Mouse (Mus musculus): ENCODE results near the gene Ptgs2. TPM values are rescaled to one million over a fixed set of nuclear protein-coding genes. Genes with fewer than 3 reads are reported as not detected.

Gene Ptgs2
- 0.06 and 0.15 TPM in 2 replicates for polyA plus RNA-seq (2016; fragmentation: Nextera tagmentation; extraction: Ambion mirVana)

GRCm38 (mm10) chr1:150099790-150100333, at the start of gene Ptgs2:
TSS of gene Ptgs2 (plus strand) at chr1:150100031.
- H3K27ac ChIP-seq, result no peak within 1 kb of the TSS
- H3K27me3 ChIP-seq (replicated peaks), result peaks cover 10% of the 10 kb centered on the region
- WGBS (ENCODE audit: insufficient replicate concordance), result 2% methylated on average over 26 of the region's 26 CpGs
- H3K36me3 ChIP-seq, result no peaks in the 10 kb centered on the region
- no peak within 1 kb of the TSS for H3K9ac ChIP-seq
- no peaks in the 10 kb centered on the region for H3K9me3 ChIP-seq (replicated peaks)
- ATAC-seq, result peak; percentile 40
- H3K4me2 ChIP-seq, result peak within 1 kb of the TSS; percentile 68
- peak within 1 kb of the TSS; percentile 41 for H3K4me3 ChIP-seq
- H3K4me1 ChIP-seq, result no peaks in the 10 kb centered on the region

GRCm38 (mm10) chr1:150050256-150050655, 49.6 kb upstream of the Ptgs2 start:
- 47% methylated on average over 1 of the region's 1 CpGs for WGBS (ENCODE audit: insufficient replicate concordance)
- Histone ChIP-seq H3K9me3 (replicated peaks) (no peaks in the 10 kb centered on the region), H3K27ac (no peak overlapping the region), H3K4me2 (no peak overlapping the region), H3K9ac (no peak overlapping the region), H3K4me1 (no peaks in the 10 kb centered on the region), H3K36me3 (no peaks in the 10 kb centered on the region), H3K27me3 (replicated peaks) (no peaks in the 10 kb centered on the region), H3K4me3 (no peak overlapping the region)
- no peak for ATAC-seq

DNA sequence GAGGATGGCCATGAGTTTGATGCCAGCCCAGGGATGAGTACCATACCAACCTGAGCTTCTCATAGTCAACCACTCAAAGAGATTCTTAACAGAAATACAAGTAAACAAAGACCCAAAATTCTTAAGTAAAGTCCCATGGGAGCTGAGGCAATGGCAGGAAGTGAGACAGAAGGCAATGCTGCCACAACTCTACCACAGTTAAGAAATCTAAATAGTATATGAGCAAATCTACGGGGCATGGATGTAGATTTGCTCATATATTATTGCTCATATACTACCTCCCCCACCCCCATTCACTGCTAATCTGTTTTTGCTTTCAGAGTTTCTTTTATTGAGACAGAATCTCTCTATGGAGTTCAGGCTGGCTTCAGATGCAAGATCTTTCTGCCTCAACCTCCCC, 34.1 kb upstream of the Ptgs2 start:
- H3K4me1 ChIP-seq, result no peaks in the 10 kb centered on the region
- H3K4me3 ChIP-seq, result no peak overlapping the region
- H3K27me3 ChIP-seq (replicated peaks), result no peaks in the 10 kb centered on the region
- 75% methylated on average over 1 of the region's 1 CpGs for WGBS (ENCODE audit: insufficient replicate concordance)
- H3K9ac ChIP-seq, result no peak overlapping the region
- no peak for ATAC-seq
- no peaks in the 10 kb centered on the region for H3K36me3 ChIP-seq
- no peak overlapping the region for H3K27ac ChIP-seq
- no peaks in the 10 kb centered on the region for H3K9me3 ChIP-seq (replicated peaks)
- no peak overlapping the region for H3K4me2 ChIP-seq

- H3K9me3 ChIP-seq (replicated peaks), result no peaks in the 10 kb centered on the region
- no peak overlapping the region for H3K4me3 ChIP-seq
- ATAC-seq, result no peak
- H3K27ac ChIP-seq, result no peak overlapping the region
- no peak overlapping the region for H3K4me2 ChIP-seq
- 52% methylated on average over 3 of the region's 3 CpGs for WGBS (ENCODE audit: insufficient replicate concordance)
- H3K27me3 ChIP-seq (replicated peaks), result no peaks in the 10 kb centered on the region
- H3K4me1 ChIP-seq, result no peaks in the 10 kb centered on the region
- H3K36me3 ChIP-seq, result no peaks in the 10 kb centered on the region
- H3K9ac ChIP-seq, result no peak overlapping the region
Measured at GRCm38 (mm10) chr1:150072880-150073279, 27.0 kb upstream of the Ptgs2 start.

DNA sequence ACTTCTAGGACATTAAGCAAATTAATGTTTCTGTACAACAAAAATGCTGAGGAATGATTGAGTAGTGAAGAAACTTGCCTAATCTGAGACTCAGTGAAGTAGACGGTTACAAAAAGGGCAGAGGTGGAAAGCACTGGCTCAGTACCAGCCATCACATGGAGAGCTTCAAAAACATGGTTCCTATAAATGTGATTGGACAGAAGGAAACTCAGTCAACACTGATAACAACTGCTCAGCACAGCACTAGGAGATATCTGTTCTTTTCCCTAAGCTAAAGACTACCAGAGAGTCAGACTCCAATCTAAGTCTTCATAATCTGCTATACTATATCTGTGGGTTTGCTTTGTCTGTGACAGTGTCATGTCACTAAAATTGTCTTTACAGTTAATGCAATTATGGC, 25.2 kb upstream of the Ptgs2 start:
- Histone ChIP-seq H3K36me3 (no peaks in the 10 kb centered on the region), H3K27ac (no peak overlapping the region), H3K4me1 (no peaks in the 10 kb centered on the region), H3K4me2 (no peak overlapping the region), H3K4me3 (no peak overlapping the region), H3K27me3 (replicated peaks) (no peaks in the 10 kb centered on the region), H3K9ac (no peak overlapping the region), H3K9me3 (replicated peaks) (no peaks in the 10 kb centered on the region)
- 53% methylated on average over 1 of the region's 1 CpGs for WGBS (ENCODE audit: insufficient replicate concordance)
- no peak for ATAC-seq

DNA sequence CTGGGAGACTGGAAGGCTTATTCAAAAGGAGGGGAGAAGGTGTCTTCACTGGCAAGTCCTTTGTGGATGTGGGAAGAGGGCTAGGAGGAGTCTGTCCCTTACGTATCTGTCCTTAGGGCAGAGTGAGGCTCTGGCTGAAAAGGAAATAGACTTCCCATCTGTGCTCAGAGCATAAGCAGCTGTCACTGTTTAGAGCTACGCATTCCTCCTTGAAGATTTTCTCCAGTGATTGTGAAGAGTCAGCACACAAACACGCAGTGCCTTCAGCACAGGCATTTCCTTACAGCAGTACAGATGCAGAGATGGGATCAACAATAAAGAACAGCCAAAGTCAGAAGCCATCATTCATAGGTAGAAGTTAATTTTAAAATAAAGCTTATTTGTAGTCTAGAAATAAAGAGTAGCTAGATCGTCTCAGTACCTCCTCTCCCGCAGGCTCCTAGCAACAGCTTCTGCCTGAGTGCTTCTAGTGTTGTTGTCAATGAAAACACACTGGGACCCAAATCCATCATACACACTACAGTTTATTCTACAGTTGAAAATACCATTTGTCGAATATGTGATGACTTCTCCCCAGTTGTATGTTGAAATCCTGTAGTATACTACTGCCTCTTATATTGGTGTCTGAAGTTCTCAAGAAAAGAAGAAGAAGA, 10.7 kb upstream of the Ptgs2 start:
- no peak overlapping the region for H3K4me3 ChIP-seq
- no peak overlapping the region for H3K4me2 ChIP-seq
- no peaks in the 10 kb centered on the region for H3K36me3 ChIP-seq
- no peaks in the 10 kb centered on the region for H3K4me1 ChIP-seq
- H3K9me3 ChIP-seq (replicated peaks), result no peaks in the 10 kb centered on the region
- no peaks in the 10 kb centered on the region for H3K27me3 ChIP-seq (replicated peaks)
- WGBS (ENCODE audit: insufficient replicate concordance), result 64% methylated on average over 6 of the region's 6 CpGs
- no peak overlapping the region for H3K27ac ChIP-seq
- H3K9ac ChIP-seq, result no peak overlapping the region
- no peak for ATAC-seq

DNA sequence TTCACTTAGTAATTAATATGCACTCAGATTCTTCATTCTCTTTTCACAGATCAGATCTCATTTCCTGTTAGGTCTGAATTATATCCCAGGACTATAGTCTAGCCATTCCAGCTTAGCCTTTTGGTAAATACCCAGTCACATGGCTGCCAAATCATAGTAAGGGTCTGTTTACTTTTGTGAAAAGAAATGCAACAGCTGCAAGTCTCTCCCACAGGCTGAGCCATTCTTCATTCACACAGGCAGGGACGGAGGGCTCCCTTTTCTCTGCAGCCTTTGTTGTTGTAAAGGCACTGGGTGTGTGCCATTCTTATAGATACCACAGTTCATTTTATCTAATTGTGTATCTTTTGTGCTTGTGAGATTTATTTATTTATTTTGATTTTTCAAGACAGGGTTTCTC, 9.6 kb upstream of the Ptgs2 start:
- no peak overlapping the region for H3K4me3 ChIP-seq
- no peak overlapping the region for H3K27ac ChIP-seq
- H3K4me2 ChIP-seq, result no peak overlapping the region
- 54% methylated on average over 1 of the region's 1 CpGs for WGBS (ENCODE audit: insufficient replicate concordance)
- no peaks in the 10 kb centered on the region for H3K9me3 ChIP-seq (replicated peaks)
- H3K36me3 ChIP-seq, result no peaks in the 10 kb centered on the region
- H3K27me3 ChIP-seq (replicated peaks), result no peaks in the 10 kb centered on the region
- H3K4me1 ChIP-seq, result no peaks in the 10 kb centered on the region
- no peak overlapping the region for H3K9ac ChIP-seq
- no peak for ATAC-seq

DNA sequence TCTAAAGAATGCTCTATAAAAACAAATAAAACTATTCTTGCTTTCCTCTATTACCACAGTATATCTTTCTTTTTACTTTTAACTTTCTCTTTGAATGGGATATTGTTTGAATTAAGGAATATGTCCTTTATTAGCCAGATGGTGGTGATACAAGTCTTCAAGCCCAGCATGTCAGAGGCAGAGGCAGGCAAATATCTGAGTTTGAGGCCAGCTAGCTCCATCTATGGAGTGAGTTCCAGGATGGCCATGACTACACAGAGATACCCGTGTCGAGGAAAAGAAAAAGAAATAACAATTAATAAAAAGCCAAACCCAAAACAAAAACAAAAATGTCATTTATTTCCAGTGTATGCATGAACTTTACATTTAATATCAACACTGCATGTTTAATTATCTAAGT, 2.8 kb upstream of the Ptgs2 start:
- Histone ChIP-seq H3K27me3 (replicated peaks) (peaks cover 10% of the 10 kb centered on the region), H3K36me3 (no peaks in the 10 kb centered on the region), H3K4me3 (no peak overlapping the region), H3K4me1 (no peaks in the 10 kb centered on the region), H3K9ac (no peak overlapping the region), H3K27ac (no peak overlapping the region), H3K4me2 (no peak overlapping the region), H3K9me3 (replicated peaks) (no peaks in the 10 kb centered on the region)
- no peak for ATAC-seq
- WGBS (ENCODE audit: insufficient replicate concordance), result 80% methylated on average over 2 of the region's 2 CpGs

GRCm38 (mm10) chr1:150097721-150098120, 2.1 kb upstream of the Ptgs2 start:
- no peak overlapping the region for H3K9ac ChIP-seq
- H3K27ac ChIP-seq, result no peak overlapping the region
- 31% methylated on average over 1 of the region's 1 CpGs for WGBS (ENCODE audit: insufficient replicate concordance)
- no peaks in the 10 kb centered on the region for H3K4me1 ChIP-seq
- H3K36me3 ChIP-seq, result no peaks in the 10 kb centered on the region
- no peak for ATAC-seq
- no peaks in the 10 kb centered on the region for H3K9me3 ChIP-seq (replicated peaks)
- H3K27me3 ChIP-seq (replicated peaks), result peaks cover 10% of the 10 kb centered on the region
- H3K4me3 ChIP-seq, result no peak overlapping the region
- H3K4me2 ChIP-seq, result no peak overlapping the region

- H3K9ac ChIP-seq, result no peak overlapping the region
- H3K4me2 ChIP-seq, result peak overlapping the region; percentile 68
- H3K9me3 ChIP-seq (replicated peaks), result no peaks in the 10 kb centered on the region
- no peak for ATAC-seq
- WGBS (ENCODE audit: insufficient replicate concordance), result 6% methylated on average over 9 of the region's 9 CpGs
- no peak overlapping the region for H3K27ac ChIP-seq
- no peaks in the 10 kb centered on the region for H3K4me1 ChIP-seq
- H3K36me3 ChIP-seq, result no peaks in the 10 kb centered on the region
- peak overlapping the region; percentile 41 for H3K4me3 ChIP-seq
- peaks cover 10% of the 10 kb centered on the region for H3K27me3 ChIP-seq (replicated peaks)
Measured at GRCm38 (mm10) chr1:150099374-150099773, 457 bp upstream of the Ptgs2 start.

- no peak for ATAC-seq
- H3K27ac ChIP-seq, result no peak overlapping the region
- H3K4me1 ChIP-seq, result no peaks in the 10 kb centered on the region
- peaks cover 6% of the 10 kb centered on the region for H3K27me3 ChIP-seq (replicated peaks)
- H3K4me2 ChIP-seq, result no peak overlapping the region
- no peaks in the 10 kb centered on the region for H3K36me3 ChIP-seq
- no peak overlapping the region for H3K4me3 ChIP-seq
- no peaks in the 10 kb centered on the region for H3K9me3 ChIP-seq (replicated peaks)
- WGBS (ENCODE audit: insufficient replicate concordance), result 69% methylated on average over 6 of the region's 6 CpGs
- H3K9ac ChIP-seq, result no peak overlapping the region
Measured at GRCm38 (mm10) chr1:150104228-150104720, 4.4 kb downstream of the Ptgs2 start.

DNA sequence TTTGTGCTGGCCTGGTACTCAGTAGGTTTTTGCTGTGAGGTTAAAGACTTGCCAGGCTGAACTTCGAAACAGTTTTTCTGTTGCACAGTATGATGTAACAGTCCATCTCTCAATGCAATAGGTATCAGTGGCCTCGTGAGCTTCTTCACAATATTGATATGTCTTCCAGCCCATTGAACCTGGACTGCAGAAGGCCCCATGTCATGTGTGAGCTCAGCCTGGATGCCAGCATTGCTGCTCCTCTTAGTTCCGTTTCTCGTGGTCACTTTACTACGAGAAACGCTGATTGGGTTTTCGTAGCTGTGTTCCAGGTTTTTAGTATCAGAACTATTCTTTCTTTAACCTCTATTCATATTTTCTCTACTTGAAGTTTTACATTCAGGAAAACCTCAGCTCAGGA, 6.9 kb downstream of the Ptgs2 start:
- 74% methylated on average over 7 of the region's 7 CpGs for WGBS (ENCODE audit: insufficient replicate concordance)
- no peak for ATAC-seq
- H3K4me2 ChIP-seq, result no peak overlapping the region

DNA sequence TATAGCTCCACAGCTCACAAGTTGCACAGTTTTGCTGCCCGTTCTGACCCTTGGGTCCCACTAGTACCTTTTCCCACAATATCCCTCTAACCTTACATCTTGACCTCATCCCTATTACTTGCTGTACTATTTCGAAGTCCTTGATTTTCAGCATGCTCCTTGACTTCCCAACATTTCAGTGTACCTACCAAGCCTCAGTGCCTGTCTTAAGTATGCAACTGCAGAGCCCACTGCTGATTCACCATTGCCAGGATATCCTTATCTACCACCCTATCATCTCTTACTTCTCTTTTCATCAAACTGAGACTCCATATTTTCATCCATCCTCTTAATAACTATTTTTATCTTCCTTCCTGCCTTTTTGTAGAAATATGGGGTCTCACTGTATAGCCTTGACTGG, 9.8 kb downstream of the Ptgs2 start:
- no peak for ATAC-seq
- Histone ChIP-seq H3K27ac (no peak overlapping the region), H3K4me1 (no peaks in the 10 kb centered on the region), H3K9me3 (replicated peaks) (no peaks in the 10 kb centered on the region), H3K27me3 (replicated peaks) (no peaks in the 10 kb centered on the region), H3K4me3 (no peak overlapping the region), H3K4me2 (no peak overlapping the region), H3K9ac (no peak overlapping the region), H3K36me3 (no peaks in the 10 kb centered on the region)
- 45% methylated on average over 2 of the region's 2 CpGs for WGBS (ENCODE audit: insufficient replicate concordance)

More for the DNA sequence above, 6.9 kb downstream of the Ptgs2 start:
- Histone ChIP-seq H3K36me3 (no peaks in the 10 kb centered on the region), H3K9me3 (replicated peaks) (no peaks in the 10 kb centered on the region), H3K27me3 (replicated peaks) (no peaks in the 10 kb centered on the region), H3K27ac (no peak overlapping the region), H3K4me1 (no peaks in the 10 kb centered on the region), H3K4me3 (no peak overlapping the region), H3K9ac (no peak overlapping the region)

All from liver, embryonic 12.5 days (tissue).